Comparison of ENCODE assay signal across 25 mouse cellular contexts in genomic region chr10:12673309-12673708, GRCm38 (mm10).
"Had no signal": no experiment of that assay in that cellular context is flagged by ENCODE, and none has a peak within 500 bp of the region (broad histone marks: within the 10 kb centered on the region; RNA-seq: fewer than 3 reads in every experiment).

No protein-coding gene starts in this region.

- H3K4me3 ChIP-seq: heart, embryonic 10.5 days; heart, embryonic 13.5 days; heart, embryonic 15.5 days; hindbrain, embryonic 13.5 days; hindbrain, embryonic 15.5 days; kidney, embryonic 15.5 days; limb, embryonic 13.5 days; limb, embryonic 15.5 days had no signal

- H3K9ac ChIP-seq: forebrain, postnatal 0 days; heart, embryonic 13.5 days; heart, embryonic 15.5 days; hindbrain, embryonic 13.5 days; hindbrain, embryonic 15.5 days; kidney, embryonic 15.5 days; limb, embryonic 13.5 days; limb, embryonic 15.5 days had no signal

- H3K27me3 ChIP-seq: heart, embryonic 13.5 days; heart, embryonic 15.5 days; hindbrain, embryonic 13.5 days; hindbrain, embryonic 15.5 days; kidney, embryonic 15.5 days; limb, embryonic 13.5 days; limb, embryonic 15.5 days had no signal

- H3K4me2 ChIP-seq: heart, embryonic 13.5 days; heart, embryonic 15.5 days; hindbrain, embryonic 13.5 days; hindbrain, embryonic 15.5 days; kidney, embryonic 15.5 days; limb, embryonic 13.5 days; limb, embryonic 15.5 days had no signal

- ATAC-seq: forebrain, postnatal 0 days; hindbrain, postnatal 0 days; intestine, embryonic 16.5 days had no signal

- H3K9me3 ChIP-seq: heart, embryonic 10.5 days; heart, embryonic 13.5 days; heart, embryonic 15.5 days; hindbrain, embryonic 13.5 days; hindbrain, embryonic 15.5 days; kidney, embryonic 15.5 days; limb, embryonic 13.5 days; limb, embryonic 15.5 days had no signal

- H3K4me1 ChIP-seq: heart, embryonic 10.5 days; heart, embryonic 13.5 days; heart, embryonic 15.5 days; hindbrain, embryonic 13.5 days; hindbrain, embryonic 15.5 days; kidney, embryonic 15.5 days; limb, embryonic 13.5 days; limb, embryonic 15.5 days had no signal

- H3K27ac ChIP-seq: heart, embryonic 10.5 days; heart, embryonic 13.5 days; heart, embryonic 15.5 days; hindbrain, embryonic 13.5 days; hindbrain, embryonic 15.5 days; hindbrain, postnatal 0 days; kidney, embryonic 15.5 days; kidney, postnatal 0 days; limb, embryonic 13.5 days; limb, embryonic 15.5 days had no signal

- DNase-seq: forebrain, postnatal 0 days; gastrocnemius, postnatal 14 days; gastrocnemius, postnatal 36 days; heart, adult 18-20 months; heart, postnatal 14 days; heart, postnatal 36 days; kidney, adult 11 months; kidney, adult 2 months; kidney, adult 9 months; kidney, postnatal 14 days; kidney, postnatal 36 days; layer of hippocampus, adult 9-11 months; layer of hippocampus, postnatal 36 days; left cerebral cortex, postnatal 4 days had no signal

- H3K36me3 ChIP-seq: hindbrain, embryonic 13.5 days; hindbrain, embryonic 15.5 days had no signal
